Mouse (Mus musculus) myocyte (in vitro differentiated cells): ENCODE data around the gene Cyp27a1.

Experiments used
- MAX ChIP-seq: IDR thresholded peaks from one replicate; pipeline ENCODE4 v1.6.1; 2011; ENCODE audit warnings: low read depth, mild to moderate bottlenecking, control low read depth
- MYOD1 ChIP-seq, 3 experiments: IDR thresholded peaks; one replicate each; pipeline ENCODE4 v1.6.1; 2011; ENCODE audit warnings: control low read depth in 2 of 3, low read depth in 2 of 3, mild to moderate bottlenecking in 2 of 3, moderate library complexity in 1 of 3; ENCODE audit not compliant: insufficient read length in 2 of 3, control insufficient read depth in 1 of 3
- POLR2AphosphoS2 ChIP-seq: IDR thresholded peaks from one replicate; pipeline ENCODE4 v1.6.1; 2011; ENCODE audit warnings: low read depth, control low read depth; ENCODE audit not compliant: insufficient read length
- TCF3 ChIP-seq: IDR thresholded peaks from one replicate; pipeline ENCODE4 v1.6.1; 2011; ENCODE audit warnings: low read depth, control low read depth; ENCODE audit not compliant: insufficient read length
- USF1 ChIP-seq: IDR thresholded peaks from one replicate; pipeline ENCODE4 v1.6.1; 2011; ENCODE audit warnings: low read depth, mild to moderate bottlenecking, control low read depth, moderate library complexity

DNA sequence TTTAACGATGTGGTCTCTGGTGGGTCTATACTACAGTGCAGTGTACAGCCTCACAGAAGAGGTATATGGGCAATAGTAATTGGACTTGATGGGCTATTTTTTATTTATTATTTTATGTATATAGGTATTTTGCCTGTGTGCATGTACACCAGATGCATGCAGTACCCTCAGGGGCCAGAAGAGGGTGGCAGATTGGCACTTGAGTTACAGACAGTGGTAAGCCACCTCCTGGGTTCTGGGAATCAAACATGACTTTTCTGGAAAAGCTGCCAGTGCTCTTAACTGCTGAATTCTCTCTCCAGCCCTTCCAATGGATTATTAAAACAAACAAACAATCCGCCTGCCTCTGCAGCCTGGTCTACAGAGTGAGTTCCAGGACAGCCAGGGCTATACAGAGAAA lies 10.4 kb downstream of the Cyp27a1 start:
- TF ChIP-seq USF1: no peak
- TF ChIP-seq TCF3: no peak
- no peak for TF ChIP-seq POLR2AphosphoS2
- no peak for TF ChIP-seq MAX
- TF ChIP-seq MYOD1 (IDR thresholded peaks at IDR 0.05; ENCODE audit: control insufficient read depth in 1 of 3, insufficient read length in 2 of 3, low read depth in 2 of 3): no peak
